Comparison of ENCODE assay signal across 16 mouse cellular contexts in the genomic region with DNA sequence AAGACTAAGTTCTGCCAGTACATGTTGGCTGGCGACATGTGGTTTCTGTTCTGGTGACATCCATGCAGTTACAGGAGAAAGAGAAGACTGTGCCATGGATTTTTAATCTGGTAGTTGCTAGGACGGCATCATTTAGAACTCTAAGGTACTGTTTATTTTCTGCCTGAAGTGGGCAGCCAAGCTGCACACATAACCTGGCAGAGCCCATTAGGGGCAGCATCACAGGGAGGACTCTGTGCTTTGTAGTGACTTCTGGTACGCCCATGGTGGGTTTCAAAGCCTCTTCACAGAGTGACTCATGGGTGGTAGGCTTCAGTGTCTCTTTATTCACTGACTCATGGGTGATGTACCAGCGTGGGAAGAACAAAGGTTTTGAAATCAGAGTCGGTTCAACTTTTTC.
A peak's percentile ranks its signal among the peaks of the same experiment; 100 is the strongest.
DNase-seq lines count a peak whose midpoint lies in the region; ATAC-seq and TF ChIP-seq lines count a peak whose summit lies in the region.
"Had no signal": no experiment of that assay in that cellular context is flagged by ENCODE, and none has a peak within 500 bp of the region (broad histone marks: within the 10 kb centered on the region; RNA-seq: fewer than 3 reads in every experiment).

No protein-coding gene starts in this region.

- H3K4me2 ChIP-seq in midbrain, embryonic 16.5 days (ENCODE audit: low read length), result no peak overlapping the region
- no peak overlapping the region for H3K4me2 ChIP-seq in midbrain, embryonic 15.5 days
- no peak overlapping the region for H3K4me2 ChIP-seq in forebrain, embryonic 14.5 days (ENCODE audit: low read length)
- no peak overlapping the region for H3K4me2 ChIP-seq in stomach, postnatal 0 days (replicated peaks; ENCODE audit: low read depth)
- H3K4me2 ChIP-seq: hindbrain, embryonic 13.5 days; neural tube, embryonic 12.5 days had no signal

- H3K27ac ChIP-seq in midbrain, embryonic 16.5 days (ENCODE audit: low read length), result no peak overlapping the region
- H3K27ac ChIP-seq in midbrain, embryonic 15.5 days, result no peak overlapping the region
- 0 out of 2 replicates have a peak overlapping the region, but pooled peaks have one; percentile 41 for H3K27ac ChIP-seq in forebrain, embryonic 14.5 days (ENCODE audit: low read depth, low read length)
- no peak overlapping the region for H3K27ac ChIP-seq in stomach, postnatal 0 days (replicated peaks)
- H3K27ac ChIP-seq: gastrocnemius, adult 2 months; hindbrain, embryonic 13.5 days; left cerebral cortex, adult 2 months; neural tube, embryonic 12.5 days had no signal

- peak; percentile 7 for DNase-seq in kidney, postnatal 14 days
- no peak for DNase-seq in kidney, postnatal 36 days
- peak; percentile 45 for DNase-seq in forebrain, embryonic 14.5 days (ENCODE audit: low spot score)
- DNase-seq in stomach, postnatal 0 days (ENCODE audit: low spot score), result no peak
- no peak for DNase-seq in heart, adult 8-10 months (ENCODE audit: low spot score)
- DNase-seq: adrenal gland, postnatal 36 days; gastrocnemius, adult 2 months; heart, adult 11 months; lung, adult 18-20 months; thymus, postnatal 25 days had no signal

- WGBS in midbrain, embryonic 16.5 days, result 66% methylated on average over 5 of the region's 5 CpGs
- WGBS in midbrain, embryonic 15.5 days, result 72% methylated on average over 5 of the region's 5 CpGs
- 43% methylated on average over 5 of the region's 5 CpGs for WGBS in forebrain, embryonic 14.5 days
- WGBS in stomach, postnatal 0 days, result 72% methylated on average over 5 of the region's 5 CpGs

- no peak for TF ChIP-seq EP300 in stomach, postnatal 0 days (optimal IDR thresholded peaks at IDR 0.05)

- peak; percentile 42; the same call in 1 of the 2 replicates for ATAC-seq in midbrain, embryonic 16.5 days
- ATAC-seq in midbrain, embryonic 15.5 days (replicated peaks), result no peak
- ATAC-seq in forebrain, embryonic 14.5 days, result peak; percentile 30; the same call in 1 of the 2 replicates
- no peak for ATAC-seq in stomach, postnatal 0 days (ENCODE audit: low FRiP score, low TSS enrichment)
- ATAC-seq: activated CD4-positive, CD25-positive, alpha-beta regulatory T cell, adult 4 months had no signal

- H3K4me3 ChIP-seq in midbrain, embryonic 16.5 days (ENCODE audit: low read depth, low read length), result no peak overlapping the region
- no peak overlapping the region for H3K4me3 ChIP-seq in midbrain, embryonic 15.5 days
- no peak overlapping the region for H3K4me3 ChIP-seq in forebrain, embryonic 14.5 days (ENCODE audit: low read depth, low read length)
- H3K4me3 ChIP-seq in stomach, postnatal 0 days (ENCODE audit: low read depth, low read length), result no peak overlapping the region
- H3K4me3 ChIP-seq: gastrocnemius, adult 2 months; hindbrain, embryonic 13.5 days; left cerebral cortex, adult 2 months; neural tube, embryonic 12.5 days had no signal

- peaks cover under 1% of the 10 kb centered on the region; the same call in 1 of the 2 replicates for H3K4me1 ChIP-seq in midbrain, embryonic 16.5 days (ENCODE audit: control insufficient read depth, insufficient read depth, low read length)
- H3K4me1 ChIP-seq in midbrain, embryonic 15.5 days, result peaks cover 2% of the 10 kb centered on the region; the same call in 1 of the 2 replicates
- H3K4me1 ChIP-seq in forebrain, embryonic 14.5 days (ENCODE audit: control insufficient read depth, insufficient read depth, low read length), result peaks cover 6% of the 10 kb centered on the region; the same call in 1 of the 2 replicates
- no peaks in the 10 kb centered on the region for H3K4me1 ChIP-seq in stomach, postnatal 0 days (replicated peaks; ENCODE audit: control insufficient read depth, insufficient read depth)
- H3K4me1 ChIP-seq: neural tube, embryonic 12.5 days had no signal

- H3K9ac ChIP-seq in midbrain, embryonic 16.5 days (ENCODE audit: low read depth, low read length), result no peak overlapping the region
- no peak overlapping the region for H3K9ac ChIP-seq in midbrain, embryonic 15.5 days
- H3K9ac ChIP-seq in forebrain, embryonic 14.5 days (ENCODE audit: low read length), result no peak overlapping the region
- no peak overlapping the region for H3K9ac ChIP-seq in stomach, postnatal 0 days (ENCODE audit: low read length)
- H3K9ac ChIP-seq: hindbrain, embryonic 13.5 days; neural tube, embryonic 12.5 days had no signal

- TF ChIP-seq CTCF in stomach, postnatal 0 days (IDR thresholded peaks at IDR 0.05; ENCODE audit: low read depth), result peak; percentile 41

- H3K36me3 ChIP-seq in midbrain, embryonic 16.5 days (ENCODE audit: control insufficient read depth, insufficient read depth, low read length), result no peaks in the 10 kb centered on the region
- no peaks in the 10 kb centered on the region for H3K36me3 ChIP-seq in midbrain, embryonic 15.5 days (replicated peaks)
- no peaks in the 10 kb centered on the region for H3K36me3 ChIP-seq in forebrain, embryonic 14.5 days (ENCODE audit: control insufficient read depth, insufficient read depth, low read length)
- H3K36me3 ChIP-seq in stomach, postnatal 0 days (ENCODE audit: control insufficient read depth, insufficient read depth, low read length), result no peaks in the 10 kb centered on the region
- H3K36me3 ChIP-seq: hindbrain, embryonic 13.5 days; neural tube, embryonic 12.5 days had no signal

- no peaks in the 10 kb centered on the region for H3K9me3 ChIP-seq in midbrain, embryonic 16.5 days (replicated peaks; ENCODE audit: control insufficient read depth, low read length, poor library complexity, severe bottlenecking)
- H3K9me3 ChIP-seq in midbrain, embryonic 15.5 days, result no peaks in the 10 kb centered on the region
- no peaks in the 10 kb centered on the region for H3K9me3 ChIP-seq in forebrain, embryonic 14.5 days (replicated peaks; ENCODE audit: control insufficient read depth, low read length)
- H3K9me3 ChIP-seq in stomach, postnatal 0 days (ENCODE audit: control insufficient read depth, low read length), result no peaks in the 10 kb centered on the region
- H3K9me3 ChIP-seq: hindbrain, embryonic 13.5 days; neural tube, embryonic 12.5 days had no signal

- no peaks in the 10 kb centered on the region for H3K27me3 ChIP-seq in midbrain, embryonic 16.5 days (ENCODE audit: control insufficient read depth, insufficient read depth, low read depth, low read length)
- H3K27me3 ChIP-seq in midbrain, embryonic 15.5 days (replicated peaks), result no peaks in the 10 kb centered on the region; the same call in 1 of the 2 replicates
- H3K27me3 ChIP-seq in forebrain, embryonic 14.5 days (replicated peaks; ENCODE audit: control insufficient read depth, insufficient read depth, low read length), result no peaks in the 10 kb centered on the region
- no peaks in the 10 kb centered on the region for H3K27me3 ChIP-seq in stomach, postnatal 0 days (ENCODE audit: control insufficient read depth, insufficient read depth, low read length)
- H3K27me3 ChIP-seq: neural tube, embryonic 12.5 days had no signal

Comparison
In these comparisons a context has a peak if more than half of its experiments do, and no peak if none do; other contexts are left out.
1. DNase-seq: peak in kidney, postnatal 14 days (single experiment) and forebrain, embryonic 14.5 days (single experiment); none in kidney, postnatal 36 days (0 of 2), stomach, postnatal 0 days (single experiment) and heart, adult 8-10 months (single experiment).
2. ATAC-seq: peak in midbrain, embryonic 16.5 days (single experiment) and forebrain, embryonic 14.5 days (single experiment); none in midbrain, embryonic 15.5 days (single experiment) and stomach, postnatal 0 days (single experiment).